Mouse (Mus musculus): ENCODE measurements around the gene Exd2. TPM values are rescaled to one million over a fixed set of nuclear protein-coding genes. Genes with fewer than 3 reads are reported as not detected.
"Not testable (repeated sequence)": the region's sequence is repeated elsewhere in the genome, so short reads cannot be mapped to it uniquely, and the experiment has no call there.

Exd2 gene
- total RNA-seq (2021), result 100 to 1,000 TPM; 108 to 112 TPM
- long read RNA-seq, experiment 1, full-length matches to known transcripts, result 85 of 137 reads
- long read RNA-seq, experiment 1, partial matches to known transcripts, result 9 of 137 reads
- long read RNA-seq, experiment 1, other reads (novel, unspliced or antisense), result 43 of 137 reads
- long read RNA-seq, experiment 2, full-length matches to known transcripts, result 59 of 79 reads
- long read RNA-seq, experiment 2, partial matches to known transcripts, result 6 of 79 reads
- long read RNA-seq, experiment 2, other reads (novel, unspliced or antisense), result 14 of 79 reads

- DNase-seq (ENCODE audit: low spot score in 2 of 2), result peak; percentile 92
These were observed at the start of gene Exd2 for GRCm38 (mm10) chr12:80462942-80463651. Gene Exd2 (plus strand): TSS chr12:80463095.

- DNase-seq (ENCODE audit: low spot score in 2 of 2), result no peak
These were observed 47.8 kb upstream of the Exd2 start for GRCm38 (mm10) chr12:80415100-80415499.

GRCm38 (mm10) chr12:80427683-80428082 lies 35.2 kb upstream of the Exd2 start:
- DNase-seq (ENCODE audit: low spot score in 2 of 2), result no peak

GRCm38 (mm10) chr12:80433266-80433665 lies 29.6 kb upstream of the Exd2 start:
- no peak for DNase-seq (ENCODE audit: low spot score in 2 of 2)

GRCm38 (mm10) chr12:80434601-80434960 lies 28.3 kb upstream of the Exd2 start:
- DNase-seq (ENCODE audit: low spot score in 2 of 2), result peak in 1 of 2 experiments; percentile 20

- peak; percentile 49 to 65 for DNase-seq (ENCODE audit: low spot score in 2 of 2)
These were observed 27.8 kb upstream of the Exd2 start for GRCm38 (mm10) chr12:80434961-80435691.

GRCm38 (mm10) chr12:80435887-80436286 lies 27.0 kb upstream of the Exd2 start:
- DNase-seq (ENCODE audit: low spot score in 2 of 2), result no peak

GRCm38 (mm10) chr12:80436336-80436976 lies 26.4 kb upstream of the Exd2 start, which contains the start of gene Dcaf5:
Gene Dcaf5 (minus strand): TSS chr12:80436601.
- DNase-seq (ENCODE audit: low spot score in 2 of 2), result peak; percentile 76 to 86

- no peak for DNase-seq (ENCODE audit: low spot score in 2 of 2)
These were observed 25.7 kb upstream of the Exd2 start for GRCm38 (mm10) chr12:80437051-80437675.

GRCm38 (mm10) chr12:80440957-80441356 lies 21.9 kb upstream of the Exd2 start:
- DNase-seq (ENCODE audit: low spot score in 2 of 2), result no peak

GRCm38 (mm10) chr12:80444525-80445109 lies 18.3 kb upstream of the Exd2 start:
- DNase-seq (ENCODE audit: low spot score in 2 of 2), result no peak

GRCm38 (mm10) chr12:80453506-80453905 lies 9.4 kb upstream of the Exd2 start:
- no peak for DNase-seq (ENCODE audit: low spot score in 2 of 2)

- DNase-seq (ENCODE audit: low spot score in 2 of 2), result no peak
These were observed 4.9 kb upstream of the Exd2 start for GRCm38 (mm10) chr12:80458033-80458432.

- DNase-seq (ENCODE audit: low spot score in 2 of 2), result not testable (repeated sequence)
These were observed 501 bp upstream of the Exd2 start for GRCm38 (mm10) chr12:80462292-80462896.

GRCm38 (mm10) chr12:80463666-80464269 lies 873 bp downstream of the Exd2 start:
- peak; percentile 7 to 10 for DNase-seq (ENCODE audit: low spot score in 2 of 2)

- DNase-seq (ENCODE audit: low spot score in 2 of 2), result no peak
These were observed 7.3 kb downstream of the Exd2 start for GRCm38 (mm10) chr12:80470206-80470605.

- DNase-seq (ENCODE audit: low spot score in 2 of 2), result no peak
These were observed 9.0 kb downstream of the Exd2 start for GRCm38 (mm10) chr12:80471926-80472325.

GRCm38 (mm10) chr12:80473731-80474130 lies 10.8 kb downstream of the Exd2 start:
- no peak for DNase-seq (ENCODE audit: low spot score in 2 of 2)

GRCm38 (mm10) chr12:80479986-80480385 lies 17.1 kb downstream of the Exd2 start:
- no peak for DNase-seq (ENCODE audit: low spot score in 2 of 2)

GRCm38 (mm10) chr12:80483397-80483796 lies 20.5 kb downstream of the Exd2 start:
- DNase-seq (ENCODE audit: low spot score in 2 of 2), result no peak

All from left cerebral cortex, adult 18-20 months (tissue).